Mouse (Mus musculus): Measurements from ENCODE around the gene Atpaf2. TPM values are rescaled to one million over a fixed set of nuclear protein-coding genes. Genes with fewer than 3 reads are reported as not detected.

Gene Atpaf2
- polyA plus RNA-seq, 1 experiment from 2014 or later, result 50.2 TPM

DNA sequence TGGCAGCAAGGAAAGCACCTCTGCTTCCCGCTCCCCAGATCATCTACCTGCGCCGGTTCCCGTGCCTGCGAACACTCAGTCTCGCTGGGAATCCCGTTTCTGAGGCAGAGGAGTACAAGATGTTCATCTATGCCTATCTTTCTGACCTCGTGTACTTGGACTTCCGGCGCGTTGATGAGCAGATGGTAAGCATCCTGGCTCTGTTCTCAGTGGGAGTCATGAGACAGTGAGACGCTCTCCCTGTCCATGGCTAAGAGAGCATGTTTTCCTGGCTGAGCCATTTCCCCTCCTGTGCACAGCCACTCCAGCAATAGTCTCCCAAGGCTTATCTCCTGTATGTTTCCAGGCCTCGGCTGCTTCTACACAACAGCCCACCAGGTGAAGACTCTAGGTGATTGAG is 47.8 kb downstream of the Atpaf2 start:
- ATAC-seq (ENCODE audit: insufficient number of reproducible peaks, insufficient read depth, low FRiP score, low read depth), result no peak
- 72% methylated on average over 13 of the region's 13 CpGs for WGBS
- H3K27ac ChIP-seq (replicated peaks in 1 of 2; ENCODE audit: control insufficient read depth in 1 of 2, insufficient read depth in 1 of 2, low read depth in 2 of 2, low read length in 2 of 2), result no peak overlapping the region
- H3K4me2 ChIP-seq (ENCODE audit: low read length), result no peak overlapping the region
- H3K36me3 ChIP-seq (ENCODE audit: control insufficient read depth, insufficient read depth, low read length), result no peaks in the 10 kb centered on the region
- H3K9me3 ChIP-seq (ENCODE audit: control insufficient read depth, low read length), result no peaks in the 10 kb centered on the region
- peaks cover 10 to 16% of the 10 kb centered on the region in 2 experiments; a peak in 3 of 4 replicates for H3K4me1 ChIP-seq (ENCODE audit: control insufficient read depth in 2 of 2, insufficient read depth in 2 of 2, low read length in 2 of 2)
- no peaks in the 10 kb centered on the region for H3K27me3 ChIP-seq (ENCODE audit: control insufficient read depth, insufficient read depth, low read length)
- H3K9ac ChIP-seq (ENCODE audit: low read length), result no peak overlapping the region
- H3K4me3 ChIP-seq (ENCODE audit: control insufficient read depth in 1 of 2, insufficient read depth in 1 of 2, low read depth in 1 of 2, low read length in 2 of 2), result no peak overlapping the region

DNA sequence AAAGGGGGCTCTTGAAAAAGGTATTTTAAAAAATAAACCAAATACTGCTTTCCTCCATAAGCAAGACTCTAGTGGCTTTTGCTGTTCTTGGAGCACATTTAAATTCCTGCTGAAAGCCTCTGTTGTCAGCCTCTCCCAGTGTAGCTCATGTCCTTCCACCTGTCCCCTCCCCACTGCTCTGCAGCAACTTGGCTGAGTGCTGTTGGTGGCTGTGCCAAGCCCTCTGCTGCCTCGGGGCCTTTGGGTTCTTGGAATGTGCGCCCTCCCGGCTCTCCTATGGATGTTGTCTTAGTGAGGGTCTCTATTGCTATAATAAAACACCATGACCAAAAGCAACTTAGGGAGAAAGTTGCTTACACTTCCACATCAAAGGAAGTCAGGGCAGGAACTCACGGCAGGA is 48.8 kb downstream of the Atpaf2 start:
- H3K27ac ChIP-seq (replicated peaks in 1 of 2; ENCODE audit: control insufficient read depth in 1 of 2, insufficient read depth in 1 of 2, low read depth in 2 of 2, low read length in 2 of 2), result no peak overlapping the region
- WGBS, result 63% methylated on average over 4 of the region's 4 CpGs
- no peaks in the 10 kb centered on the region for H3K9me3 ChIP-seq (ENCODE audit: control insufficient read depth, low read length)
- no peak for ATAC-seq (ENCODE audit: insufficient number of reproducible peaks, insufficient read depth, low FRiP score, low read depth)
- H3K27me3 ChIP-seq (ENCODE audit: control insufficient read depth, insufficient read depth, low read length), result no peaks in the 10 kb centered on the region
- H3K4me1 ChIP-seq (ENCODE audit: control insufficient read depth in 2 of 2, insufficient read depth in 2 of 2, low read length in 2 of 2), result peaks cover 10 to 16% of the 10 kb centered on the region in 2 experiments; a peak in 3 of 4 replicates
- no peak overlapping the region for H3K9ac ChIP-seq (ENCODE audit: low read length)
- no peak overlapping the region for H3K4me2 ChIP-seq (ENCODE audit: low read length)
- H3K36me3 ChIP-seq (ENCODE audit: control insufficient read depth, insufficient read depth, low read length), result no peaks in the 10 kb centered on the region
- no peak overlapping the region for H3K4me3 ChIP-seq (ENCODE audit: control insufficient read depth in 1 of 2, insufficient read depth in 1 of 2, low read depth in 1 of 2, low read length in 2 of 2)

DNA sequence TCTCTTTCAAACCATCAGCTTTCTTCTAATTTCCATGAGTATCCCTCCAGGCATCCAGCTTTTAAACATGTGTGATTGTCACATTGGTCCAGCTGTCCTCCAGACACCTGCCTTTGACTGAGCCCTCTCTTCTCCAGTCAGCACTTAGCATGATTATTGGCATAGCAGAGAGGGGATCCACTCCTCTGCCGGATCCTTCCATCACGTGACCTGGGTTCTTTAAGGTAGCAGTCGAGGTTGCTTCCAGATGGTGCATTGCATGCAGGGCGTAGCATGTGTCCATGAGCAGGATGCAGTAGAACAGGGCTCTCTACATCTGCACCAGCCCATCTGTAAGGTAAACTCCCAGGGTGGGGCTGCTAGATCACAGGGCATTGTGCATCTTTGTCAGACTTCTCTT is 49.3 kb downstream of the Atpaf2 start:
- Histone ChIP-seq H3K4me2 (ENCODE audit: low read length) (no peak overlapping the region), H3K4me1 (ENCODE audit: control insufficient read depth in 2 of 2, insufficient read depth in 2 of 2, low read length in 2 of 2) (peaks cover 10 to 16% of the 10 kb centered on the region in 2 experiments; a peak in 3 of 4 replicates), H3K4me3 (ENCODE audit: control insufficient read depth in 1 of 2, insufficient read depth in 1 of 2, low read depth in 1 of 2, low read length in 2 of 2) (no peak overlapping the region), H3K27ac (replicated peaks in 1 of 2; ENCODE audit: control insufficient read depth in 1 of 2, insufficient read depth in 1 of 2, low read depth in 2 of 2, low read length in 2 of 2) (no peak overlapping the region), H3K9ac (ENCODE audit: low read length) (no peak overlapping the region), H3K27me3 (ENCODE audit: control insufficient read depth, insufficient read depth, low read length) (no peaks in the 10 kb centered on the region), H3K9me3 (ENCODE audit: control insufficient read depth, low read length) (no peaks in the 10 kb centered on the region), H3K36me3 (ENCODE audit: control insufficient read depth, insufficient read depth, low read length) (no peaks in the 10 kb centered on the region)
- no peak for ATAC-seq (ENCODE audit: insufficient number of reproducible peaks, insufficient read depth, low FRiP score, low read depth)
- WGBS, result 68% methylated on average over 4 of the region's 4 CpGs

DNA sequence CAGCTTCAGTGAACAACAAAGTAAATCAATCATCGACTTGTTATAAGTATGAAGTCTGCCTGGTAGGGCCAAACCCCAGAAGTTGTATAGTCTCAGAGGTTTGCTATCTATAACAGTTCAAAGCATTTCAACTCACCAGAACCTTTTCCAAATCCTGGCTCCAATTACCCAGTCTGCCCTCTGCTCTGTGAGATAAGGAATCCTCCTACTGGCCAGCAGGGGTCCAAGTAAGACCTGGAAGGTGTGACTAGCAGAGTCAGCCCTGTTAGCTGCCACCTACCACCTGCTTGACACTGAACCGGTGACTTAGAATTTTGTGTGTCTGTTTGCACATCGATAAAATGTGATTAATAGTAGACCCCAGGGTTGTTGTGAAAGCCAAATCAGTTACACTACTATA is 51.0 kb downstream of the Atpaf2 start:
- Histone ChIP-seq H3K4me1 (ENCODE audit: control insufficient read depth in 2 of 2, insufficient read depth in 2 of 2, low read length in 2 of 2) (peaks cover 10 to 16% of the 10 kb centered on the region in 2 experiments; a peak in 3 of 4 replicates), H3K27me3 (ENCODE audit: control insufficient read depth, insufficient read depth, low read length) (no peaks in the 10 kb centered on the region), H3K36me3 (ENCODE audit: control insufficient read depth, insufficient read depth, low read length) (no peaks in the 10 kb centered on the region), H3K27ac (replicated peaks in 1 of 2; ENCODE audit: control insufficient read depth in 1 of 2, insufficient read depth in 1 of 2, low read depth in 2 of 2, low read length in 2 of 2) (no peak overlapping the region), H3K9ac (ENCODE audit: low read length) (no peak overlapping the region), H3K9me3 (ENCODE audit: control insufficient read depth, low read length) (no peaks in the 10 kb centered on the region), H3K4me2 (ENCODE audit: low read length) (no peak overlapping the region), H3K4me3 (ENCODE audit: control insufficient read depth in 1 of 2, insufficient read depth in 1 of 2, low read depth in 1 of 2, low read length in 2 of 2) (no peak overlapping the region)
- no peak for ATAC-seq (ENCODE audit: insufficient number of reproducible peaks, insufficient read depth, low FRiP score, low read depth)
- 55% methylated on average over 3 of the region's 3 CpGs for WGBS

DNA sequence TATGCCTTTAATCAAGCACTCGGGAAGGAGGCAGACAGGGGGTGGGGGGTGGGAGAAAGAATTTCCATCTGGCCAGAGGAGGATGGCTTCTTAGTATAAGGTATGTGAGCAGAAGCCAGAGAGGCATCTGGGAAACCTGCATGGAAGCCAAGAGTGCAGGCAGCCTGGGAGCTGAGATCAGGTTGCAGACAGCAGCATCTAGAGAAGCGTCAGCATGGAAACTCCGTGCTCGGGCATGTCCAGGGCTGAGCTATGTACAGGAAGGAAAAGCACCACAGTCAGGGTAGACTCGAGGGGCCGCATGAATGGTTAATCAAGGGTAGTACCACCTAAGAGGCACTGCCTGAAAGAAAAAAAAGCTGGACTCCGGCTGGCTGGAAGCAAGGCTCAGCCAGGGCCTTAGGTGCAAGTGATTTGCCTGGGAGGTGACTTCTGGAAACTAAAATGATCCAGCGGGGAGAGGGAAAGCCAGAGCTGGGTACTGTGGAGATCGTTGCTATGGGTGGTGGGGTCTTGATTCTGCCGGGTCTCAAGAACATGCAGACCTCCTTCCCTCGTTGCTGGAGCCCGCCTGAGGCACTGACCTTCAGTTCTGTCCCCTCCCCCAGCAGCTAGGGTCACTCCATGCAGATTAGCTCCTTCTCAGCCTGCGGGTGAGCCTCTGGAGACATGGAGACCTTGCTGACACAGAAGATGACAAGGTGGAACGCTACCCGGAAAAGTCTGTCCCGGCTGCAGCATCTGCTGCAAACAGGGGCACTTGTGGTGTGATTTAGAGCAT is 51.8 kb downstream of the Atpaf2 start:
- peak overlapping the region; percentile 2; the same call in 1 of the 2 replicates for H3K4me2 ChIP-seq (ENCODE audit: low read length)
- peak overlapping the region in 1 of 2 experiments; percentile 57; a peak in 1 of 4 replicates for H3K27ac ChIP-seq (replicated peaks in 1 of 2; ENCODE audit: control insufficient read depth in 1 of 2, insufficient read depth in 1 of 2, low read depth in 2 of 2, low read length in 2 of 2)
- no peaks in the 10 kb centered on the region for H3K9me3 ChIP-seq (ENCODE audit: control insufficient read depth, low read length)
- 0 out of 2 replicates have a peak, but pooled peaks have one; percentile 35 for ATAC-seq (ENCODE audit: insufficient number of reproducible peaks, insufficient read depth, low FRiP score, low read depth)
- no peaks in the 10 kb centered on the region for H3K27me3 ChIP-seq (ENCODE audit: control insufficient read depth, insufficient read depth, low read length)
- H3K36me3 ChIP-seq (ENCODE audit: control insufficient read depth, insufficient read depth, low read length), result no peaks in the 10 kb centered on the region
- 10% methylated on average over 16 of the region's 16 CpGs for WGBS
- no peak overlapping the region for H3K4me3 ChIP-seq (ENCODE audit: control insufficient read depth in 1 of 2, insufficient read depth in 1 of 2, low read depth in 1 of 2, low read length in 2 of 2)
- peaks cover 10 to 16% of the 10 kb centered on the region in 2 experiments; a peak in 3 of 4 replicates for H3K4me1 ChIP-seq (ENCODE audit: control insufficient read depth in 2 of 2, insufficient read depth in 2 of 2, low read length in 2 of 2)
- peak overlapping the region; percentile 36; the same call in 1 of the 2 replicates for H3K9ac ChIP-seq (ENCODE audit: low read length)

DNA sequence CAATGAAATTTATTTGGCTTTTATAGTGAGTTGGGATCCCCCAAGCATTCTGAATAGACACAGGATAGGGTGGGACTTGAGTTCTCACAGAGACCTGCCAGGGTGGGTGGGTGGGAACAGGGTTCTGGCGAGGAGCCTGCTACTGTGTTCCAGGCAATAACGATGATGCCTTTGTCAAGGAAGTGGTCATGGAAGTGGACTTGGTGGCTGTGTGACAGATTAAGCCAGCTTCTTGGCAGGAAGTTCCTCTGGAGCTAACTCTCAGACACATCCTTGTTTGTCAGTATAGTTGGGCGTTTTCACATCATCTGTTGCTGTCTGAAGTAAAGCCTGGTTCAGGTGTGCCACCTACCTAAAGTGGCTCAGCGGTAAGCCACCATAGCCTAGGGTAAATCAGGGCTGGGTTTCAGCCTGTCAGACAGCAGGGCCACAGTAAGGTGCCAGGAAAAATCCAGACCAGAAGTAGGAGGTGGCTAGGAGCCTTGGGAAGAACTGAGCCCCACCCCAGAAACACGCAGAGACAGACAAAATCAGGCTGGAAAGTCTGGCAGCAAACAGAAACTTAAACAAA is 57.5 kb downstream of the Atpaf2 start:
- H3K9me3 ChIP-seq (ENCODE audit: control insufficient read depth, low read length), result no peaks in the 10 kb centered on the region
- peak overlapping the region; percentile 17 to 24; a peak in 2 of 4 replicates for H3K27ac ChIP-seq (replicated peaks in 1 of 2; ENCODE audit: control insufficient read depth in 1 of 2, insufficient read depth in 1 of 2, low read depth in 2 of 2, low read length in 2 of 2)
- 63% methylated on average over 5 of the region's 5 CpGs for WGBS
- H3K9ac ChIP-seq (ENCODE audit: low read length), result no peak overlapping the region
- no peak overlapping the region for H3K4me2 ChIP-seq (ENCODE audit: low read length)
- ATAC-seq (ENCODE audit: insufficient number of reproducible peaks, insufficient read depth, low FRiP score, low read depth), result no peak
- H3K4me3 ChIP-seq (ENCODE audit: control insufficient read depth in 1 of 2, insufficient read depth in 1 of 2, low read depth in 1 of 2, low read length in 2 of 2), result no peak overlapping the region
- no peaks in the 10 kb centered on the region for H3K36me3 ChIP-seq (ENCODE audit: control insufficient read depth, insufficient read depth, low read length)
- no peaks in the 10 kb centered on the region for H3K27me3 ChIP-seq (ENCODE audit: control insufficient read depth, insufficient read depth, low read length)
- peaks cover 7 to 10% of the 10 kb centered on the region in 2 experiments for H3K4me1 ChIP-seq (ENCODE audit: control insufficient read depth in 2 of 2, insufficient read depth in 2 of 2, low read length in 2 of 2)

DNA sequence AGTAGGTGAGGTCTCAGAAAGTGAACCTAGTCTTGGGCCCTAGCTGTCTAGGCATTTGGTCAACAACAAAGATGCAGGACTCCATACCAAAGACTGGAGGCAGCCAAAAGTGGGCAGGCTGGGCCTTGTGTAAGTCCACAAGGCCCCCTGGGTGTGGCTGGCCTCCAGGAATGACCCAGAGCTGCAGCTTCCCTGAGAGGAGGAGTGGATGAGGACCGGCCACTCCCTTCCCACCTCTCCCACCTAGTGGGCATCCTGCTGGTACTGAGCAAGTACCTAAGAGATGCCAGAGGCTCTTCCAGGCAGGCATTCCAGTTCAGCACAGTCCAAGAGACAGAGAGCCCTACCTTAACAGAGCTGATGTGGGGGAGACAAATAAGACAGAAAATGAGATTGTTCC is 58.3 kb downstream of the Atpaf2 start:
- WGBS, result 53% methylated on average over 1 of the region's 1 CpGs
- H3K27me3 ChIP-seq (ENCODE audit: control insufficient read depth, insufficient read depth, low read length), result no peaks in the 10 kb centered on the region
- no peak overlapping the region for H3K4me2 ChIP-seq (ENCODE audit: low read length)

More for the DNA sequence above, 58.3 kb downstream of the Atpaf2 start:
- ATAC-seq (ENCODE audit: insufficient number of reproducible peaks, insufficient read depth, low FRiP score, low read depth), result no peak
- H3K4me1 ChIP-seq (ENCODE audit: control insufficient read depth in 2 of 2, insufficient read depth in 2 of 2, low read length in 2 of 2), result peaks cover 7 to 10% of the 10 kb centered on the region in 2 experiments
- no peaks in the 10 kb centered on the region for H3K36me3 ChIP-seq (ENCODE audit: control insufficient read depth, insufficient read depth, low read length)
- peak overlapping the region in 1 of 2 experiments; percentile 24; a peak in 1 of 4 replicates for H3K27ac ChIP-seq (replicated peaks in 1 of 2; ENCODE audit: control insufficient read depth in 1 of 2, insufficient read depth in 1 of 2, low read depth in 2 of 2, low read length in 2 of 2)
- H3K4me3 ChIP-seq (ENCODE audit: control insufficient read depth in 1 of 2, insufficient read depth in 1 of 2, low read depth in 1 of 2, low read length in 2 of 2), result no peak overlapping the region
- no peak overlapping the region for H3K9ac ChIP-seq (ENCODE audit: low read length)
- H3K9me3 ChIP-seq (ENCODE audit: control insufficient read depth, low read length), result no peaks in the 10 kb centered on the region

Data from heart, embryonic 14.5 days (tissue).